Mouse (Mus musculus): ENCODE measurements around the gene Mrps10. TPM values are rescaled to one million over a fixed set of nuclear protein-coding genes. Genes with fewer than 3 reads are reported as not detected.

Gene Mrps10
- total and polyA plus RNA-seq, 3 experiments: 57.7 to 124 (median 90.3) TPM

GRCm38 (mm10) chr17:47318972-47319625 is 49.6 kb upstream of the Mrps10 start:
- TF ChIP-seq IRF4 (IDR thresholded peaks at IDR 0.05; ENCODE audit: low read depth, low read length) (no peak), JUN (IDR thresholded peaks at IDR 0.05; ENCODE audit: insufficient read depth, low read depth, low read length) (no peak), SIN3A (IDR thresholded peaks at IDR 0.05; ENCODE audit: low read length) (no peak), ETS1 (conservative IDR thresholded peaks at IDR 0.05; ENCODE audit: low read depth, low read length) (no peak), HCFC1 (IDR thresholded peaks at IDR 0.05; ENCODE audit: low read depth, low read length) (no peak), CTCF (conservative IDR thresholded peaks at IDR 0.05 in 1 of 2, IDR thresholded peaks at IDR 0.05 in 1 of 2; ENCODE audit: low read depth in 2 of 2, low read length in 2 of 2) (no peak), POLR2AphosphoS2 (IDR thresholded peaks at IDR 0.05; ENCODE audit: low read depth, low read length) (no peak), USF2 (conservative IDR thresholded peaks at IDR 0.05; ENCODE audit: low read depth, low read length) (no peak), ZNF384 (IDR thresholded peaks at IDR 0.05; ENCODE audit: low read depth, low read length) (no peak), POLR2A (IDR thresholded peaks at IDR 0.05; ENCODE audit: low read depth, low read length) (no peak), NRF1 (IDR thresholded peaks at IDR 0.05; ENCODE audit: low read depth, low read length) (no peak), MAFK (IDR thresholded peaks at IDR 0.05; ENCODE audit: insufficient replicate concordance, low read length) (no peak), UBTF (IDR thresholded peaks at IDR 0.05; ENCODE audit: low read depth, low read length) (no peak), MXI1 (IDR thresholded peaks at IDR 0.05; ENCODE audit: low read depth, low read length) (no peak), NELFE (IDR thresholded peaks at IDR 0.05; ENCODE audit: low read depth, low read length) (no peak), TBP (conservative IDR thresholded peaks at IDR 0.05; ENCODE audit: low read depth, low read length) (no peak), TCF12 (IDR thresholded peaks at IDR 0.05; ENCODE audit: low read depth, low read length) (no peak), MAZ (IDR thresholded peaks at IDR 0.05; ENCODE audit: low read depth, low read length) (no peak), MYC (IDR thresholded peaks at IDR 0.05; ENCODE audit: low read depth, low read length) (no peak)
- in situ Hi-C loops (cut with MboI; ENCODE audit: low pct_ligation_motif_present, low pct_unique_long_range_greater_than_20kb, low sequenced_read_pairs): no loop called here
- H3K27ac ChIP-seq (ENCODE audit: insufficient read depth, low read depth): no peak overlapping the region
- no peak overlapping the region for H3K9ac ChIP-seq (ENCODE audit: insufficient read depth, low read depth)
- no peaks in the 10 kb centered on the region for H3K4me1 ChIP-seq (ENCODE audit: control insufficient read depth in 1 of 2, insufficient read depth in 2 of 2)
- H3K36me3 ChIP-seq (replicated peaks in 1 of 2; ENCODE audit: control insufficient read depth in 1 of 2, insufficient read depth in 1 of 2, low read length in 1 of 2): peaks cover 0 to 49% of the 10 kb centered on the region in 2 experiments
- H3K4me2 ChIP-seq (ENCODE audit: insufficient read depth, low read depth, poor library complexity, severe bottlenecking): no peak overlapping the region
- no peak overlapping the region for H3K4me3 ChIP-seq (replicated peaks in 1 of 3; ENCODE audit: low read depth in 2 of 3, low read length in 2 of 3, poor library complexity in 1 of 3)
- no peaks in the 10 kb centered on the region for H3K27me3 ChIP-seq (replicated peaks)
- dilution Hi-C loops (cut with MboI; ENCODE audit: extremely low pct_ligation_motif_present, extremely low pct_unique_long_range_greater_than_20kb, low sequenced_read_pairs): no loop called here
- H3K79me2 ChIP-seq (replicated peaks; ENCODE audit: control insufficient read depth, extremely low read depth, insufficient read depth, poor library complexity, severe bottlenecking): no peaks in the 10 kb centered on the region
- DNase-seq (ENCODE audit: extremely low read depth): no peak
- no peaks in the 10 kb centered on the region for H3K9me3 ChIP-seq (replicated peaks; ENCODE audit: low read length)

GRCm38 (mm10) chr17:47319761-47320160 is 48.9 kb upstream of the Mrps10 start:
- no peak overlapping the region for H3K9ac ChIP-seq (ENCODE audit: insufficient read depth, low read depth)
- TF ChIP-seq MYC (IDR thresholded peaks at IDR 0.05; ENCODE audit: low read depth, low read length) (no peak), SMC3 (IDR thresholded peaks at IDR 0.05; ENCODE audit: low read depth, low read length) (no peak), ETS1 (conservative IDR thresholded peaks at IDR 0.05; ENCODE audit: low read depth, low read length) (no peak), TBP (conservative IDR thresholded peaks at IDR 0.05; ENCODE audit: low read depth, low read length) (no peak), RCOR1 (conservative IDR thresholded peaks at IDR 0.05; ENCODE audit: low read depth, low read length) (no peak), ELF1 (IDR thresholded peaks at IDR 0.05; ENCODE audit: low read depth, low read length) (no peak), KAT2A (IDR thresholded peaks at IDR 0.05; ENCODE audit: insufficient replicate concordance, low read length) (no peak), BHLHE40 (IDR thresholded peaks at IDR 0.05; ENCODE audit: low read depth, low read length) (no peak), E2F4 (IDR thresholded peaks at IDR 0.05; ENCODE audit: insufficient replicate concordance, low read depth, low read length) (no peak), ZMIZ1 (IDR thresholded peaks at IDR 0.05; ENCODE audit: low read depth, low read length) (no peak), JUND (conservative IDR thresholded peaks at IDR 0.05; ENCODE audit: low read depth, low read length) (no peak), EP300 (IDR thresholded peaks at IDR 0.05; ENCODE audit: low read length) (no peak), MEF2A (IDR thresholded peaks at IDR 0.05; ENCODE audit: borderline replicate concordance, low read depth, low read length) (no peak), PAX5 (IDR thresholded peaks at IDR 0.05; ENCODE audit: low read length) (no peak), ZNF384 (IDR thresholded peaks at IDR 0.05; ENCODE audit: low read depth, low read length) (no peak), RAD21 (IDR thresholded peaks at IDR 0.05; ENCODE audit: low read depth, low read length) (no peak), TCF12 (IDR thresholded peaks at IDR 0.05; ENCODE audit: low read depth, low read length) (no peak), CHD2 (IDR thresholded peaks at IDR 0.05; ENCODE audit: low read length) (no peak)
- H3K27me3 ChIP-seq (replicated peaks): no peaks in the 10 kb centered on the region
- peaks cover 0 to 43% of the 10 kb centered on the region in 2 experiments for H3K36me3 ChIP-seq (replicated peaks in 1 of 2; ENCODE audit: control insufficient read depth in 1 of 2, insufficient read depth in 1 of 2, low read length in 1 of 2)
- no peak for DNase-seq (ENCODE audit: extremely low read depth)
- no peak overlapping the region for H3K4me2 ChIP-seq (ENCODE audit: insufficient read depth, low read depth, poor library complexity, severe bottlenecking)
- no peaks in the 10 kb centered on the region for H3K79me2 ChIP-seq (replicated peaks; ENCODE audit: control insufficient read depth, extremely low read depth, insufficient read depth, poor library complexity, severe bottlenecking)
- in situ Hi-C loops (cut with MboI; ENCODE audit: low pct_ligation_motif_present, low pct_unique_long_range_greater_than_20kb, low sequenced_read_pairs): no loop called here
- dilution Hi-C loops (cut with MboI; ENCODE audit: extremely low pct_ligation_motif_present, extremely low pct_unique_long_range_greater_than_20kb, low sequenced_read_pairs): no loop called here
- no peaks in the 10 kb centered on the region for H3K9me3 ChIP-seq (replicated peaks; ENCODE audit: low read length)
- H3K4me1 ChIP-seq (ENCODE audit: control insufficient read depth in 1 of 2, insufficient read depth in 2 of 2): peaks cover 0 to 3% of the 10 kb centered on the region in 2 experiments; a peak in 1 of 4 replicates
- no peak overlapping the region for H3K4me3 ChIP-seq (replicated peaks in 1 of 3; ENCODE audit: low read depth in 2 of 3, low read length in 2 of 3, poor library complexity in 1 of 3)
- no peak overlapping the region for H3K27ac ChIP-seq (ENCODE audit: insufficient read depth, low read depth)
